Mouse (Mus musculus) left cerebral cortex, postnatal 36 days (tissue): ENCODE results near the gene Elavl1. TPM values are rescaled to one million over a fixed set of nuclear protein-coding genes. Genes with fewer than 3 reads are reported as not detected.
A peak's percentile ranks its signal among the peaks of the same experiment; 100 is the strongest.

Experiments
- DNase-seq, 2 experiments: peaks; one replicate each; pipeline ENCODE4 v3.0.0; 2021 to 2022; ENCODE audit warnings: low spot score in 2 of 2, mixed read lengths in 1 of 2
- intact Hi-C: fragments of 180-260 bp; cut with DNase I; formaldehyde crosslinking; loops from one replicate; pipeline ENCODE4 v1.15.1; 2025
- total RNA-seq, 2 experiments: library from RNA; stranded (reverse); gene quantifications; 2 replicates each; pipeline ENCODE4 v1.2.3; 2021

The Elavl1 gene
- total RNA-seq, 2 experiments from 2014 or later: 67.1 to 79.3 TPM

DNA sequence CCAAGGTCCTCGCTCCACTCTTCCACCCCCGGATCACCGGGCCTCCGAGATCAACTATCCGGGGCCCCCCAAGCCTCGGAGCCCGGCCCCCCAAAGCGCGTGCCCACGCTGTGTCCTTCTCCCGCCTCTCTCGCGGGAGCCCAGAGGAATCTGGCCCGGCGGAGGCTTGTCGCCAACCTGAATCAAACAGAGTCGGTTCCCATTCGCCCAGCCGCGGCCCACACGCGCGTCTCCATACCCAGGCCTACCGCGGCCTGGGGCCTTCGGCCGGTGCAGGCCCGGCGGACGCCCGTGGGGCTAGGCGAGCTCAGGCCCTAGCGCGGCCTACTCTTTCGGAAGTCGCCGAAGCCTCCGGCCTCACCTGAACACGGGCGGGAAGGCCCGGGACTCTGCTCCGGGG lies 688 bp downstream of the Elavl1 start:
- peak in 1 of 2 experiments; percentile 63 for DNase-seq
- intact Hi-C loops: loop anchor here (5.0 kb wide), 1 partner anchor 47 kb away; the partner anchor contains the start of gene Timm44

DNA sequence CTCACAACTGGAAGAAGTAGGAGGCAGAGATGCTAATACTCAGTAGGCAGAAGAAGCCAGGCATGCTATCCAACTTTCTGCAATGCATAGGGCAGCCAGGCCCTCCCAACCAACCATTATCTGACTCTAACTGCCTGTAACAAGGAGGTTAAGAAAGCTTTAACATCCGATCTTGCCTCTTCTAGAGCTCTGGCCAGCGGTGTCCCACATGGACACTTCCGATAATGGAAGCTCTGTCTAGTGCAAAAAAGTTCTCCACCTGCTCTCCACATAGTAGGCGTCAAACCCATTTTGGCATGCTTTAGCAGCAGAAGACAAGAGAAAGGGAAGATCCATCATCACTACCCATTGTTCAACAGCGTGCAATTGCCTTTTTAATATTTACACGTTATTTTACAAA lies 1.3 kb downstream of the Elavl1 start:
- intact Hi-C loops: loop anchor here (5.0 kb wide), 1 partner anchor 47 kb away; the partner anchor contains the start of gene Timm44
- DNase-seq: no peak

GRCm38 (mm10) chr8:4322470-4322869 lies 2.7 kb downstream of the Elavl1 start:
- peak; percentile 63 to 79 for DNase-seq
- intact Hi-C loops: loop anchor here (1.0 to 5.0 kb wide), 2 partner anchors 45 to 73 kb away; partner anchors contain the start of gene Timm44

GRCm38 (mm10) chr8:4321031-4321430 lies 4.2 kb downstream of the Elavl1 start:
- intact Hi-C loops: loop anchor here (5.0 kb wide), 1 partner anchor 44 kb away; the partner anchor contains the start of gene Timm44
- DNase-seq: no peak

- DNase-seq: no peak
- intact Hi-C loops: loop anchor here (5.0 kb wide), 1 partner anchor 43 kb away; the partner anchor contains the start of gene Timm44
These were observed 4.8 kb downstream of the Elavl1 start for GRCm38 (mm10) chr8:4320404-4320803.

DNA sequence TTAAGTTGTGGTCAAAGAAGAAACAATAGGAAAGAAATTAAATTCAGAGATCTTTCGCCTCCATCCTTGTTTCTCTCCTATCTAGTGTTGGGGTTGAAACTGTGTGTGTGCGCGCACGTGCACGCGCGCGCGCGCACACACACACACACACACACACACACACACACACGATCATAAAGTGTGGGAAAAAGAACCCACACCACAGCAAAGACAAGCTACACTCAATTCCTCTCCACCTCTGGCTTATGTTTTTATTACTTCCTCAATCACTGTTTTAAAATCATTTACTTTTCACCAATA lies 5.7 kb downstream of the Elavl1 start:
- DNase-seq: no peak
- intact Hi-C loops: no loop called here

GRCm38 (mm10) chr8:4318796-4319572 lies 6.2 kb downstream of the Elavl1 start:
- intact Hi-C loops: no loop called here
- DNase-seq: no peak

GRCm38 (mm10) chr8:4318124-4318523 lies 7.1 kb downstream of the Elavl1 start:
- intact Hi-C loops: no loop called here

DNA sequence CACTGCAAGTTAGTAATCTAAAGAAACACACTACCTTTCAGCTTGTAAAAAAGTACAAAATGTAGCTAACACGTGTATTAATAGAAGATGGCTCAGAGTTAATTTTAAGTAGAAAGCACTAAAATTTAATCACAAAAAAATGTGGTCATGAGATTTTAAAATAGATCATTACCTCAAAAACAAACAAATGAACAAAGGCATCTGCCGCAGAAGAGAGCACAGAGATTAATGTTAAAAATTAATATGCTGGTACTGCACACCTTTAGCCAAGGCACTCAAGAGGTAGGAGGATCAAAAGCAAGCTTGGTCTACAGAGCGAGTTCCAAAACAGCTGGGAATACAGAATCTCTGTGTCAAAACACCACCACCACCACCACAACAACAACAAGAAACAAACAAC lies 10.4 kb downstream of the Elavl1 start:
- no peak for DNase-seq
- intact Hi-C loops: no loop called here

More at GRCm38 (mm10) chr8:4318124-4318523, 7.1 kb downstream of the Elavl1 start:
- DNase-seq: no peak

DNA sequence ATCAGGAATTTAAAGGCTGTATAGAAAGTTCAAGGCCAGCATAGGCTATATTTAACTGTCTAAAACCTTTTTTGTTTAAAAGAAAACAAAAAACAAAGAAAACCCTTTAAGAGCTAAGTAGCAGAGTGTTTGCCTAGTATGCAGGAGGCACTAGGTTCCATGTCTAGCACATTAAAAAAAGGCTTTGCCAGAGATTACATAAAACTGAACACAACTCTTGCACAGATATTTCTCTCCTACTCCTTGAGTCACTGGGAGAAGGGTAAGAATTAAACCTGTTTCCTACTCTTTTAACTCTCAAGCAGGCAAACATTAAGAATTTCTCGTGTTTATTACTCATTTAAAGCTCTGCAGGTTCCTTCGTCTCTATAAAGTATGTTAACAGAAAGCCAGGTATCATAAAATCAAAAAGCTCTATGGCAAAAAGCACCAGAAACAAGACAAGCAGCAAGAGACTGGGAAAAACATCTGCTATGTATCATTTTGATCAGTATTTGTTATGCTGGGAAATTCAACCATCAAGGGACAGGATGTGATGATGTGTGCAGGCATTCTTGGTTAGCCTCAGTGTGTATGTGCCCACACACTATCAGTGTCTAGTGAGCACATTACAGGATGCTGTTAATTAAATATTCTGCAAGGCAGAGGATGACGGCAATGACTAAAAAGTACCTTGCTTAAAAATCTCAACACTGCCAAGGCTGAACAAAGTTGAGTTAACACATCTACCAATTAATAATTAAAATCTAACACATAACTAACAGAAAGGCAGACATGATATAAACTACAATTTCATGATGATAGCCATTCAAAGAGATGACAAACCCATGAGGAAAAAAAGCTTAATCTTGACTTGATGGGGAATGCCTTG lies 11.7 kb downstream of the Elavl1 start:
- intact Hi-C loops: no loop called here
- no peak for DNase-seq

DNA sequence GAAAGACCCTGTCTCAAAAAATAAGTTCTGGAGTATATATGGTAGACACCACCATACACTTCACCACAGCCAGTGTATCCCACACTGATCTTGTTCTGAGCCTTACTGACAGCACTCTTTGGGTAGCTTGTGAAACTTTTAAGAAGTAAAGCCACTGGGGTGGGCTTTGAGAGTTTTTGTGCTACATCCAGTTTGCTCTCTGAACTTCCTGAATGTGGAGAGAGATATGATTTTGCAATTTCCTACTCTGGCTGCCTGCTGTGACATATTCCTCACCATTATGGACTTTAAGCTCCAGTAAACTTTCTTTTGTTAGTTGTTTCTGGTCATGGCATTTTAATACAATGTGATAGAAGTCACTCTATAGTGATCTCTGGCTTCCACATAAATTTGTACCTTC lies 13.1 kb downstream of the Elavl1 start:
- no peak for DNase-seq
- intact Hi-C loops: no loop called here

- DNase-seq: no peak
- intact Hi-C loops: no loop called here
These were observed 19.4 kb downstream of the Elavl1 start for GRCm38 (mm10) chr8:4305838-4306237.

GRCm38 (mm10) chr8:4304124-4304547 lies 21.1 kb downstream of the Elavl1 start:
- DNase-seq: no peak
- intact Hi-C loops: no loop called here

DNA sequence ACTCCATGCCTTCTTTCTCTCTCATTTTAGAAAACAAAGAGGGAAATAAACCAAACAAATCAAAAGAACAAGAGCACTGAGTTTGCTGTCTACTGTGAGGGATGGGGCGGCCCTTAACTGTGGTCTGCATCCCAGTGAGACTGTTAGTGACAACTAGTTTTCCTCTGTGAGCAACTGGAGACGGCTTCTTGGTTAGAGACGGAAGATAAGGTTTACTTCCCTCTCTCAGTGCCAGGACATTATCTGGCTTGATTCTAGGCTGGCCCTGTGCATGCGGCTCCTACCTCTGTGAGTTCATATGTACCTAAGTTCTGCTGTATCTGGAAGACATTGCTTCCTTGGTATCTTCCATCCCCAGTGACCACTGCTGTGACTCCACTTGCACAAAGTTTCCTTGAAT lies 27.4 kb downstream of the Elavl1 start:
- intact Hi-C loops: no loop called here

GRCm38 (mm10) chr8:4292738-4293137 lies 32.5 kb downstream of the Elavl1 start:
- DNase-seq: no peak
- intact Hi-C loops: no loop called here

More for the DNA sequence above, 27.4 kb downstream of the Elavl1 start:
- DNase-seq: no peak

- intact Hi-C loops: loop anchor here (5.0 kb wide), 1 partner anchor 46 kb away; no protein-coding TSS in a partner anchor
- DNase-seq: no peak
These were observed 49.1 kb downstream of the Elavl1 start for GRCm38 (mm10) chr8:4276111-4276465.

DNA sequence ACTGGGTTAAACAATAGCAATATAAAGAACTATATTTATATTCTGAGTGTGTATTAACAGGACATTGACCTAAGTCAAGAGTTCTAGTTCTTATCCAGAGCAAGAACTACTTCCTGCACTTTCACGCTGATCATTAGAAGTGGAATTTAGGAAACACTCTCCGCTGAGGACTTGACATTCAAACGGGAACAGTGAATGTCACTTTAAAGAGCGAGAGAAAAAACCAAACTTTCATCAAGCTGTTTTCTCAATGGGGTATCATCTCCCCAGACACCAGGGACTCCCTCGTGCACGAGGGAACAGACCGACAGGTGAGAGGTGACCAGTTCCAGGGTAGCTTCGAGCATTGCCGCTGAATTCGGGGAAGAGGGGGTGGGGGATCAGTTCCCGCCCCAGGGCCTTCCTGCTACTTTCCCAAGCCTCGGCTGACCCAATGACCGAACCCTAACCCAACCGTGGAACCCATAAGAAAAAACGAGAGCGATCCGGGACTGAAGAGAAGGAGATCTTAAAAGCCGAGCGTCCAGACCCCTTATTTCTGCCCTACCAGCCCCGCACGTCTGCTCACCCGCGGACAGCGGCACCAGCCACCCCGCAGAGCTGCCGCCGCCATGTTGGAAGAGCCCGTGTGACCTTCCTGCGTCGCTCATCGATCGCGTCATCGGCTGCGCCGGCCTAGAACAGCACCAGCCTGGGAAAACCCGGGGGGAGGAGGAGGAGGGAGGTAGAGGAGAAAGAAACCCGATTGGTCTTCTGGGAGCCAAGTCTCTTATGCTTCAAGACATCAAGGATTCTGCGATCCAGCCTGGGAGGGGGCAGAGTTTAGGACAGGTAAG lies 49.7 kb downstream of the Elavl1 start, which contains the start of gene Timm44:
Gene Timm44 (minus strand): TSS at position 639 of the 836 bp plus-strand sequence.
- intact Hi-C loops: loop anchor here (1.0 to 5.0 kb wide), 2 partner anchors 37 to 47 kb away; partner anchors contain the start of genes Gm49320 and Map2k7
- DNase-seq: peak; percentile 95

DNA sequence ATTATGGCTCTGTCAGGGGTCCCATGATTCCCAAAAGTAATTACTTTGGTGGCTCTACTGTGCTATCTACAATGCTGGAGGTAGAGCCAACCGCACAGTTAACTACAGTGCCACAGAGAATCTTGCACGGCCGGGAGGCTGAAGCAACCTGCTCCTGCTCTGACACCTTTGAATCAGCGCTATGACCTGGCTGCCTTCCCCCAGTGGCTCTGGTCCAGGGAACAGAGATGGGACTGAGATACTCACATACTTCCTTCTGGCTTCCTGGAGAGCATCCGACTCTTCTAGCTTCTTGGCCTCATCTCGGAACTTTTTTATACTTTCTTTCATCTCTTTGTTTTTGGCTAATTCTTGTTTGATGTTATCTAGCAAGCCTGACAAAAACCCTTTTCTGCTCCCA lies 55.6 kb downstream of the Elavl1 start:
- no peak for DNase-seq
- intact Hi-C loops: no loop called here

DNA sequence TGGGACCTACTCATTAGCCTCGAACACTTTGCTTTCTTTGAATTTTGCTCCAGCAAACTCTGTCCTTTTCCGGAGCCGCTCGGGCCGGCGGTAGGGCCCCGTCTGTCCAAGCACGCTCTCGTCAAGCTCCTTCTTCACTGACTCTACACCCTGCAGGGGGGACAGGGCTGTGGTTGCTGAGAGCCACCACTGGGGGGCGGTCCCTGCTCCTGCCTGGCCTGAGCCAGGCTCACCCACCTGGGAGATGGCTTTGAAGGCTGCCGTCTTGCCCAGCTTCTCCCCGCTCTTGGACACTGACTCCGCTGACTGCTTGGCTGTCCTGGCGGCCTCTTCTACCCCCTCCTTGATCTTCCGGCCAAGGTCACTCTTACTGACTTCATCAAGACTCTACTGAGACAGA lies 57.6 kb downstream of the Elavl1 start:
- DNase-seq: no peak
- intact Hi-C loops: no loop called here
